Mouse (Mus musculus): ENCODE measurements around the gene Rps6ka2. TPM values are rescaled to one million over a fixed set of nuclear protein-coding genes. Genes with fewer than 3 reads are reported as not detected.
A peak's percentile ranks its signal among the peaks of the same experiment; 100 is the strongest.

Rps6ka2 gene
- polyA plus RNA-seq, 1 experiment from 2014 or later = 1.6 TPM

DNA sequence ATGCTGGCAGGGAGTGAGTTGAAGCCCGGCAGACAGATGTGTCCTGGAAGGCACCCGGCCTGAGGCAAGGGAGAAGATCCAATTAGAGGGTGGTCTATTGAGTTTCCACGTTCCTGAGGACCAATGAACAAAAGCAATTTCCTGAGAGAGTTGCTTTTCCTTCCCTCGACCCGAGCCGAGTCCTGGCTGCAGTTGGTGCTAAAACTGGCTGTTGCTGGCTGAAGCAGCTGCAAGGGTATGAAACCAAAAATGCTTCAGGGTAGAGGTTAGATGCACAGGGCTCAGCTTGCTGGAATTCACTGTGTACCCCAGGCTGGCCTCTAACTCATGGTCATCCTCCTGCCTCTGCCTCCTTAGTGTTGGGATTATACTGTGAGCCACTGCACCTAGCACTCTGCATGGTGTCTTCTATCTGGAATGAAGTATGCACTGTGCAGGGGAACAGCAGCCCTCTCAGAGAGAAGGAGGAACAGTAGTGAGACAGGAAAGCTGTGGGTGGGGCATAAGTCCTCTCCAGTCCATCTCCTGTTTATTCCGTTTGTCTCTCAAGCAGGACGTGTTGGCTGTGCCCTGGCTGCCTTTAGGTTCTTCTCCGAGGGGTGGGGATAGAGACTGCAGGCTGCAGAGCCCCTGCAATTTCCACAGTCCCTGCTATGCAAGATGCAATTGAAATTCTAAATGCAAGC, 24.4 kb upstream of the Rps6ka2 start:
- no peak for ATAC-seq (ENCODE audit: low read depth)

DNA sequence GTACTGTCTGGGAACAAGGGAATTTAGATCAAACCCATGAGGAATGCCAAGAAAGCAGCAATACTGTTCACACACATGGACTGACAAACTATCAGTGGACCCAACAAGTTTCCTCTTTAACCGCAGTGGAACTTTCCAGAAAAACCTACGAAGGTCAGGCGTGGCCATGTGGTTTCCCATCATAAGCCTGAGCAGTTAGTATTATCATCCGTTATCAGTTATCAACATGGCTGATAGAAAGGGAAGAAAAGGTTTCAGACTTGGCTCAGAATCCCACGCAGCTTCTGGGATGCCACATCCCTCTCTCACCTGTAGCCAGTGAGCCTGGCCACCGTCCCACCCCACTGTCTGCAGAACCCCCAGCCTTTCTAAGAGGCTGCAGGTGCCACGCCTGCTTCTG, 23.4 kb upstream of the Rps6ka2 start:
- H3K4me2 ChIP-seq = no peak overlapping the region
- H3K9me3 ChIP-seq (replicated peaks) = no peaks in the 10 kb centered on the region
- no peaks in the 10 kb centered on the region for H3K36me3 ChIP-seq
- ATAC-seq (ENCODE audit: low read depth) (no peak), DNase-seq (no peak)
- no peaks in the 10 kb centered on the region for H3K4me1 ChIP-seq (replicated peaks)
- no peaks in the 10 kb centered on the region for H3K27me3 ChIP-seq
- 53% methylated on average over 7 of the region's 7 CpGs for WGBS (ENCODE audit: insufficient replicate concordance)
- no peak overlapping the region for H3K4me3 ChIP-seq (replicated peaks)
- H3K9ac ChIP-seq = no peak overlapping the region
- no peak overlapping the region for H3K27ac ChIP-seq

More for the DNA sequence above, 24.4 kb upstream of the Rps6ka2 start:
- no peak overlapping the region for H3K4me3 ChIP-seq (replicated peaks)
- no peak overlapping the region for H3K27ac ChIP-seq
- 24% methylated on average over 9 of the region's 9 CpGs for WGBS (ENCODE audit: insufficient replicate concordance)
- H3K4me2 ChIP-seq = no peak overlapping the region
- H3K9ac ChIP-seq = no peak overlapping the region
- no peaks in the 10 kb centered on the region for H3K27me3 ChIP-seq
- DNase-seq = no peak
- H3K4me1 ChIP-seq (replicated peaks) = no peaks in the 10 kb centered on the region
- no peaks in the 10 kb centered on the region for H3K9me3 ChIP-seq (replicated peaks)
- H3K36me3 ChIP-seq = no peaks in the 10 kb centered on the region

DNA sequence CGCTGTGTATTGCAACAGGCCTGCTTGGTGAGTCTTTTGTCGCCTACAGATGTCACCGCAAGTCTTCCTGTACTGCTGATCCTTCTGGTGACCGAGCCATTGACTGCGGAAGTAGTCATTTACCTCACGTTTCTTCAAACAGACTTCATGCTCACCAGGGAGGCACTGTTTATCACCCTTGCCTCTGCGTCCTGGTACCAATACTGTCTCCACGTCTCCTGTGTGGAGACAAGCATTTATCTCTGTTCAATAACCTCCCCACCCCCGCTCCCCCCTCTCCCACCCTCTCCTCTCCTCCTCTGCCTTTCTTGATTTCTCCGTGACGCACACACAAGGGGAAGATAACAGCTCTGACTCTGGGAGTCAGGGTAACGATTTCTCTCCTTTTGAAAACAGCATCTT, 22.0 kb upstream of the Rps6ka2 start:
- Histone ChIP-seq H3K9ac (no peak overlapping the region), H3K27ac (no peak overlapping the region), H3K27me3 (no peaks in the 10 kb centered on the region), H3K4me3 (replicated peaks) (no peak overlapping the region), H3K4me2 (no peak overlapping the region), H3K4me1 (replicated peaks) (no peaks in the 10 kb centered on the region), H3K9me3 (replicated peaks) (no peaks in the 10 kb centered on the region), H3K36me3 (no peaks in the 10 kb centered on the region)
- 0 out of 2 replicates have a peak, but pooled peaks have one; percentile 34 for ATAC-seq (ENCODE audit: low read depth)
- DNase-seq = no peak
- 28% methylated on average over 12 of the region's 12 CpGs for WGBS (ENCODE audit: insufficient replicate concordance)

DNA sequence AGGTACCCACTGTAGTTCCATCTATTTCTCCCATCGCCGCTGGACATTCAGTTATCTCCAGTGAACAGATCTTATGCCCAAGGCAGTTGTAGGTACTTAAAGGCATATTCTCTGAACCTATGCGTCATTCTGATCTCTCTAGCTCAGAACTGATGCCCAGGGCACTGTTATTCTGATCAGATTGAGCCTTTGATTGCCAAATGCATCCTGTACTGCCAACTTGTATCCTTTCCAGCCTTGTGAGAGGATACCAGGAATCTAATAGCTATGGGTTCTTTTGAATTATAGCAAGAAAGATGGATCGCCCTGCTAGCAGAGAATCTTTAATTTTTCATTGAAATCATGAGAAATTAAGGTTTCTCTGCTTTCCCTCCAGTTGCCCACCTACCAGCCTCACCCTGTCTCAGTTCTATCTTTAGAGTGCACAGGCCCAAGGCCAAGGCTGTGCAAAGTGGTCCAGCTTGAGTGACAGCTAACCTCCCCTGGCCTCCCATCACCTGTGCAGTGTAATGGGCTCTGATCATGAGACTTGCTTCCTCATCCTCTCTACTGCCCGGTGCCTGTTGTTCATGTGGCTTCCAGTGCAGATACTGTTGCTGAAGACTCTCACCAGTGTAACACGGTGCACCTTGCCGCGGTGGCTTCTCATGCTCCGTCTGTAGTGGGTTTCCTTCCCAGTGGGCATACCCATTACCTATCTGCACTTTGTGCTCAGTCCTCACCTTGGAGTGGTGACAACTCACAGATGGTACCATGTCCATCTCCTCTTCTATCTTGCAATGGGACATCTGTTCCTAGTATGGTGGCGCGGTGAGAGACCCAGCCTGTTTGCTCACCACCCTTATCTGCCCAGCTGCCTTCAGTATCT, 20.4 kb upstream of the Rps6ka2 start:
- Histone ChIP-seq H3K27me3 (no peaks in the 10 kb centered on the region), H3K9ac (no peak overlapping the region), H3K9me3 (replicated peaks) (no peaks in the 10 kb centered on the region), H3K4me2 (no peak overlapping the region), H3K27ac (no peak overlapping the region), H3K4me1 (replicated peaks) (no peaks in the 10 kb centered on the region), H3K4me3 (replicated peaks) (no peak overlapping the region), H3K36me3 (no peaks in the 10 kb centered on the region)
- no peak for ATAC-seq (ENCODE audit: low read depth)
- no peak for DNase-seq
- 70% methylated on average over 11 of the region's 11 CpGs for WGBS (ENCODE audit: insufficient replicate concordance)

DNA sequence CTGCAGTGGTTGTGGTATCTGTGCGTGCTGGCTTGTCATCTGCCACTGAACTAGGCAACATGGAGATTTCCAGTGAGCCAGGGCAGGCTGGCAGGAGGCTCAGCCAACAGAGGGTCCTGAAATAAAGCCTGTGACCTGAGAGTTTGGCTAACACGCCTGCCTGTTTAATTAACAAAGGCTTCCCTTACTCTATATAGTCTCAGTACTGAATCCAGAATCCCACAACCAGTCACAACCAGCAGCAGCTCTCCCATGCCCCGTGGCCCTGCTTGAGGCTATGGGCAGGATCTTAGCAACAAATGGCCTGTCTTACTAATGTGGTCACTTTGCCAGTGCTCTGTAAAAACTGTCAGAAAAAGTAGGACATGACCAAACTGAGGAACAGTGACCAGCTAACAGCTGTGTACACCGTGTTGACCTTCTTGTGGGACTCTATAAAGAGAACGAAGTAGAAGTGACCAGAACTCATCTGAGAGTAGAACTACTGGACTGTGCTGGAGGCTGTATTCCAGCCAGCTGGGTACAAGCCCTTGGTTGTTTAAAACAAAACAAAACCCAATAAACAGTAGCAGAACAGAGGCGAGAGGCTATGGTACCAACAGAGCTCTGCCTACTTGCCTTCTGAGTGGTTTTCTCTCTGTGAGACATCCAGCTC, 18.3 kb upstream of the Rps6ka2 start:
- Histone ChIP-seq H3K27ac (no peak overlapping the region), H3K36me3 (no peaks in the 10 kb centered on the region), H3K4me3 (replicated peaks) (no peak overlapping the region), H3K27me3 (no peaks in the 10 kb centered on the region), H3K9ac (no peak overlapping the region), H3K4me1 (replicated peaks) (no peaks in the 10 kb centered on the region), H3K9me3 (replicated peaks) (no peaks in the 10 kb centered on the region), H3K4me2 (no peak overlapping the region)
- no peak for DNase-seq
- 61% methylated on average over 6 of the region's 6 CpGs for WGBS (ENCODE audit: insufficient replicate concordance)
- ATAC-seq (ENCODE audit: low read depth) = no peak

DNA sequence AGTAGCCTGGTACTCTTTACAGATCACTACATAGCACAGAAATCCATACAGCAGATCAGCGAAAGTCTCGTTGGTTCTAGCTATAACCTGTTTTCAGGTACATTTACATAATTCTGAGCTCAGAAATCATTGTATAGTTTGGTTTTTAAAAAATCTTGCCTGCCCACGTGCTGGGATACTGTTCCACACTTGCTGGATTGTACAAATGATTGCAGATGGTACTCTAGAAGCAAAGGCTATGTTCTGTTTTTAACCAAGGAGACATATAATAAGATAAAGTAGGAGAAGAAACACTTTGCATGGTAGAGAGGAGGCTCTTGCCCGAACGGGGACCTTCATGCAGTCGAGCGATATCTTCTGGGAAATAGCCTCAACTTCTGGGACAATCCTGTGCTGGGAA, 17.3 kb upstream of the Rps6ka2 start:
- Histone ChIP-seq H3K36me3 (no peaks in the 10 kb centered on the region), H3K4me3 (replicated peaks) (no peak overlapping the region), H3K27ac (no peak overlapping the region), H3K4me1 (replicated peaks) (no peaks in the 10 kb centered on the region), H3K9ac (no peak overlapping the region), H3K4me2 (no peak overlapping the region), H3K27me3 (no peaks in the 10 kb centered on the region), H3K9me3 (replicated peaks) (no peaks in the 10 kb centered on the region)
- WGBS (ENCODE audit: insufficient replicate concordance) = 70% methylated on average over 7 of the region's 7 CpGs
- DNase-seq (no peak), ATAC-seq (ENCODE audit: low read depth) (no peak)

DNA sequence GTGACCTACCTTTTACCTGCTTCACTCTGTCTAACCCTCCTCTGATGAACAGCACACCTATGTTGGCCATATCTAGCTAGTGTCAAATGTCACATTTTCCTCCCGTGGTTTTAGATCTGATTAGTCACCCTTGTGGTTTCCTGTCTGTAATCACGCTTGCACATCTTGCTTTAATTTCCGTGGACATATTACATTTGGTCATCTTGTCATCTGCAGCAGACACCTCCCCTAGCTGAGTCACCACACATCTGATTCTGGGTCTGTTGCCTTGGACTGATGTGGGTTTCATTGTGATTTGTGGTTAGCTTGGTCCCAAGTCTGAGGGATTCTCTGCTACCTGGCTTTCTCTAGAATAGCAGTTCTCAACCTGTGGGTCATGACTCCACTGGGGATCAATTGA, 6.0 kb upstream of the Rps6ka2 start:
- no peaks in the 10 kb centered on the region for H3K36me3 ChIP-seq
- no peak overlapping the region for H3K27ac ChIP-seq
- no peak overlapping the region for H3K4me3 ChIP-seq (replicated peaks)
- H3K4me1 ChIP-seq (replicated peaks) = peaks cover 3% of the 10 kb centered on the region
- WGBS (ENCODE audit: insufficient replicate concordance) = 12% methylated on average over 3 of the region's 3 CpGs
- no peak overlapping the region for H3K4me2 ChIP-seq
- DNase-seq (no peak), ATAC-seq (ENCODE audit: low read depth) (no peak)
- no peak overlapping the region for H3K9ac ChIP-seq
- H3K9me3 ChIP-seq (replicated peaks) = no peaks in the 10 kb centered on the region
- H3K27me3 ChIP-seq = no peaks in the 10 kb centered on the region; the same call in 1 of the 2 replicates

DNA sequence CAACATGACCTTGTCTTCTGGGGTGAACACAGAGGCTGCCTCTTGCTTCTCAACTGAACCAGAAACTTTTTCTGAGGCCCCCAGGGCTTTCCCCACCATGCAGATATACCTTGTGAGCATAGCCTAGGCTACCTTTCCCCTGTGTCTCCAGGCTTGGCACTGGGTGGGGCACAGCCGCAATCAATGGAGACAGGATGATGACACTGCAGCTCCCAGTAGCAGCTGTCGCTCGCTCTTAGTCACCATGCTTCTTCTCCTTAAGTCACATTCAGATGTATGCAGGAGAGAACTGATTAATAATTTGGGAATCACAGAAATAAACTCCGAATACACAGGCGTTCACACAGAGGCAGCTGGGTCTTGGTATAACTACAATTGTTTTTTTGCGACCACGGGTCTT, 4.4 kb upstream of the Rps6ka2 start:
- Histone ChIP-seq H3K27ac (no peak overlapping the region), H3K27me3 (peaks cover 6% of the 10 kb centered on the region), H3K9me3 (replicated peaks) (no peaks in the 10 kb centered on the region), H3K36me3 (no peaks in the 10 kb centered on the region), H3K4me1 (replicated peaks) (peaks cover 16% of the 10 kb centered on the region), H3K4me3 (replicated peaks) (no peak overlapping the region), H3K9ac (no peak overlapping the region), H3K4me2 (no peak overlapping the region)
- ATAC-seq (ENCODE audit: low read depth) (no peak), DNase-seq (no peak)
- 78% methylated on average over 7 of the region's 7 CpGs for WGBS (ENCODE audit: insufficient replicate concordance)

DNA sequence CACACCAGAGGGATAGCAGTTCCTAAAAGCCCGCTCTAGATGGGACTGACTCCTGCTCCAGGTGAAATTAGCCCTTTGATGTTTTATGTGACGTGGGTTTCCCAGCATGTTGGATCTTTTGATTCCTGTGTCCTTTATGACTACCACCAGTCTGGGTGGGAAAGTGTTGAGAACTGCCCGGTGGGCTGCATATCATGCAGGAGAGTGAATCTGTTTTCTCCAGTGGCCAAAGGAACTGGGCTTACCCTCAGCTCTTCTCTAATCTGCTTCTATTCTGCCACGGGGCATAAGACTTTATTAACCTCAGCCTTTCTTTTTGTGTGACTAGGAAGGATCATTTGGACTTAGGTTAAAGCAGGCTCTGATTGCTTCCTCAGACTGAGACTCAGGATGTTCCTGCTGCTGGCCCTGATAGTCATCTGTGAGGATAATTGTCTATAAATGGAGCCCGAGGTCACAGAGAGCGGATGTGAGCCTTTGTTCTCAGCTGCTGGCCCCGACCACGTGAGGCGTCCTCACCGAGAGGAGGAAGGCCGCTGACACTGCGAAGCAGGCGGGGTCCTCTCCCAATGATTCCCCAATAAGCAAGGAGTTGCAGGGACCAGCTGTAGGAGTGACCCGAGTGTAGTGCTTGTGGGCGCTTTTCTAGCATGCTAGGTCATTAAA, 821 bp upstream of the Rps6ka2 start:
- Histone ChIP-seq H3K4me1 (replicated peaks) (peaks cover 33% of the 10 kb centered on the region), H3K36me3 (no peaks in the 10 kb centered on the region), H3K9ac (peak overlapping the region; percentile 34; the same call in 1 of the 2 replicates), H3K9me3 (replicated peaks) (no peaks in the 10 kb centered on the region), H3K4me3 (replicated peaks) (peak overlapping the region; percentile 43), H3K27me3 (peaks cover 20% of the 10 kb centered on the region), H3K4me2 (peak overlapping the region; percentile 90), H3K27ac (peak overlapping the region; percentile 34)
- DNase-seq = no peak
- 12% methylated on average over 15 of the region's 15 CpGs for WGBS (ENCODE audit: insufficient replicate concordance)
- ATAC-seq (ENCODE audit: low read depth) = peak; percentile 13

DNA sequence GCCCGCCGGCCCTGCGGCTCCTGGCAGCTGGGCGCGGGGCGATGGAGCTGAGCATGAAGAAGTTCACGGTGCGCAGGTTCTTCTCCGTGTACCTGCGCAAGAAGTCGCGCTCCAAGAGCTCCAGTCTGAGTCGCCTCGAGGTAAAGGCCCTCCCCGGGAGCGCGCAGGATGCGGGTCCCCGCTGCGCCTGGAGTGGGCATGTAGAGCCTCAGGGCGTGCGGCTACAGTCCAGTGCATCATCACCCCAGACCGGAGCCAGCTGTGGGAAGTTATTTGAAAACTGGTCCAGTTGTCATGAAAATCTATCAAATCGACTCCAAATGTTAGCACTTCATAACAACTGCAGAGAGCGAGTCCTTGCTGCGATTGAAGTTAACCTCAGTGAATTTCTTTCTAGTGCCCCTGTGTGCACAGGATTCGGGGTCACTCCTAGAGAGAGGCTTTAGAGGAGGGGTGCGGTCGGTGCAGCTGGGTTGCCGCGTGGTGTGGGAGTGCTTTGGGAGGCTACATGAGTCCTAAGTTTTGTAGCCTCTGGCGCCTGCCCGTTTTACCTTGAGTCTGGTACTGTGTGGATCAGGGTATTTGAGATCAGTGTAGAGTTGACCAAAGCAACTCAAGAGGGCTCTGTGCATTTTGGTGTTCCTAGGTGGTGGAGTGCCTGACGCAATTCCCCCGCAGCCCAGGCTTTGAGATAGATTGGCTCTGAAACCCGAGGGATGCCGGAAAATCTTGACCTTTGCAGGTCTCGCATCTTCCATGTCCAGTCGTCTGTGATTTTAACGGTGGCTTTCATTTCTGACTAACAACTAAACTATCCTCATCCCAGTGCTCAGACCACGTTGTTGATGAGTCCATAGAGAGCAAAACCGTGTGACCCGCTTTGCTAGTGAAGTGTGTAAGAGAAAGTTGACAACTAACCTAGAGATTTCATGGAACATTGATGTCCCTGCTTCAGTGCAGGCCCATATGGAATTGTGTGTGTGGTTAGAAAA, 685 bp downstream of the Rps6ka2 start:
- peak overlapping the region; percentile 90 for H3K4me2 ChIP-seq
- WGBS (ENCODE audit: insufficient replicate concordance) = 7% methylated on average over 43 of the region's 43 CpGs
- H3K27ac ChIP-seq = no peak overlapping the region
- H3K9me3 ChIP-seq (replicated peaks) = no peaks in the 10 kb centered on the region
- DNase-seq (no peak), ATAC-seq (ENCODE audit: low read depth) (no peak)
- peak overlapping the region; percentile 64 for H3K9ac ChIP-seq
- H3K36me3 ChIP-seq = no peaks in the 10 kb centered on the region
- H3K27me3 ChIP-seq = peaks cover 20% of the 10 kb centered on the region
- H3K4me3 ChIP-seq (replicated peaks) = peak overlapping the region; percentile 68
- peaks cover 33% of the 10 kb centered on the region for H3K4me1 ChIP-seq (replicated peaks)

Measured in liver, embryonic 13.5 days (tissue).